Mouse (Mus musculus): Measurements from ENCODE around the gene Elfn1.

Gene Elfn1

DNA sequence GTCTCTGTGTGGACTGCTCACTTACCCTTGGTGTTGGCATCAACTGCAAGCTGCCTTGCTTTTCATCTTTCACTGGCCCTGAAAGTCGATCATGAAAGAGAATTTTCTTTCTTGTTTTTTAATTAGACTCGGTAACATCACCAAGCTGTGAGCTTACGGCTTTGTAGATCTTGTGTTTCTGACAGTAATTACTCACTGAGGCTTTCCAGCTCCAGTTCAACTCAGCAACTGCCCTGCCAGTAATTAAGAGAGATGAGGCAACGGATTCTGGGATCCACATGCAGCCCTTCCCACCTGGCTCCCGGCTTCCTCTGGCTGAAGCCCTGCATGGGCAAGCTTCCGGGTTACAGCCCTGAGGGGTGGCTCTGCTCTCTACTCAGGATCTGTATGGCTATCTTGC, 115.1 kb downstream of the Elfn1 start:
- DNase-seq (ENCODE audit: low read depth, low spot score), result no peak

DNA sequence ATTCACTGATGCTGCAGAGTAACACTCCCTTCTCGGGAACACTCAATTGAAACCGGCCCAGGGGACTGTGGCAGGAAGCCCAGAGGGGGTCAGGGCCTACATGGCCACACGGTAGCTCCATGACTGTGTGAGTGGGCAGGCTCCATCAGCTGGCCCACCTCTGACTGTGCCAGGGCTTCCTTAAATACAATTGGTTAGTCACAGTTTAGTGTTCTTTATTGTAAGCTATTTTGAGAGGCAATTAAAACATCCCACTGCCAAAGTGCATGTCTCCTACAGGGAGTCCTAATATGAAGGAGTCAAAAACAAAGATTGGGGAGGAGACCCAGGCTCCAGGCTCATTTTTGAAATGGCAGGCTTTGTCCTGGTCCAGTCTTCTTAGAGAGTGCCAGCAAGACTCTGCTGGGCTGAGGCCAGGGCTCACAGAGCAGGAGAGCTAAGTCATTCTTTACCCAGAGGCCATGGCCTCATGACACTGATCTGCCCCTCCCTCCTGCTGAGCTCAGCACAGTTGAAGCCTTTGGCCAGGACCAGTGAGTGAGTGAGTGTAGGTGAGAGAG, 116.3 kb downstream of the Elfn1 start:
- no peak for DNase-seq (ENCODE audit: low read depth, low spot score)

Measured in retina, postnatal 7 days (tissue).